Mouse (Mus musculus): Measurements from ENCODE around the gene Gm10803.

Gene Gm10803

DNA sequence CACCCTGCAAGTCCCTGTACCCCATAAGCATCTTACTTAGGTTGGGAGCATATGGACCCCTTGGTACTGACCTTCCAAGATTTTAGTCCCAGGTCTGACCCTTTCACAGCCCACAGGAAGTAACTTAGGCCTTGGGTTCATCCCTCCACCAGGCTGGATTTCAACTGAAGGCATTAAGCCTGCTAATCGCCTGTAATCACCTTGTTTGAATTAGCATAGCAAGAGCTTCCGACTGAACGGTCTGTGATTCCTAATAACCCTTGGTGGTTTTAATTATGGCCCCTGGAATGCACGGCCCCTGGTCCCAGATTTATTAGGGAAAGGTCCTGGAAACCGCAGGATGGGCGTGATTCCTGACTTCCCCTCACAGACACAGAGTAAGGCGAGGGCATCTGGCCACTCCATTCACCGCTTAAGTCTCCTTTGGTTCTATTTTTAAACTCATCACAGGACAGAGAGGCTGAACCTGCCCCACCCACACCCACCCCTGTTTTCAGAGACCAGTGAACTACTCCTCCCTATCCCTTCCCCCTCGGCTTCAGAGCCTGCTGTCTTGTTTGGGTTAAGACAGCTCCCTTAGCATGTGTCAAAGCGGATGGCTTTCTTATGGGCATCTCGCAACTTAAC, 31.9 kb downstream of the Gm10803 start:
- DNase-seq (ENCODE audit: low spot score) = no peak

- DNase-seq (ENCODE audit: low spot score) = no peak
Measured at GRCm38 (mm10) chr2:93593121-93593520, 32.8 kb downstream of the Gm10803 start.

DNA sequence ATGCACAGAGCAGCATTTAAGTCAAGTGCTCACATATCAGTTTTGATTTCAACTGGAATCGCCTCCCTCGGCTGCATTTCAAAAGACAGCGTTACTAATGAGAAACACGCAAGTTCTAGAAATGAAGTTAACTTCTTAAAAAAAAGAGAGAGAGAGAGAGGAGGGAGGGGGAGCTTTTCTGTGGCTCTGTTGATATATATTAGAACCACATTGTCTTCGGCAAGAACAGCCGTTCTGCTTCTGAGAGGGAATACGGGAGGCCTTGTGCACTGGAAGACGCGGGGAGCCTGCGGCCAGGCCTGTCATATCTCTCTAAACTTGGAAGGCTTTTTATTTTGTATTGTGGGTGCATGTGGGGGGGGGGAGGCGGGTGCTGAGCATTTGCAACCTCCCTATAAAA, 36.8 kb downstream of the Gm10803 start:
- DNase-seq (ENCODE audit: low spot score) = no peak

GRCm38 (mm10) chr2:93599731-93600130, 39.4 kb downstream of the Gm10803 start:
- no peak for DNase-seq (ENCODE audit: low spot score)

- no peak for DNase-seq (ENCODE audit: low spot score)
Measured at GRCm38 (mm10) chr2:93604601-93605285, 44.4 kb downstream of the Gm10803 start.

- no peak for DNase-seq (ENCODE audit: low spot score)
Measured at GRCm38 (mm10) chr2:93608800-93609199, 48.4 kb downstream of the Gm10803 start.

DNA sequence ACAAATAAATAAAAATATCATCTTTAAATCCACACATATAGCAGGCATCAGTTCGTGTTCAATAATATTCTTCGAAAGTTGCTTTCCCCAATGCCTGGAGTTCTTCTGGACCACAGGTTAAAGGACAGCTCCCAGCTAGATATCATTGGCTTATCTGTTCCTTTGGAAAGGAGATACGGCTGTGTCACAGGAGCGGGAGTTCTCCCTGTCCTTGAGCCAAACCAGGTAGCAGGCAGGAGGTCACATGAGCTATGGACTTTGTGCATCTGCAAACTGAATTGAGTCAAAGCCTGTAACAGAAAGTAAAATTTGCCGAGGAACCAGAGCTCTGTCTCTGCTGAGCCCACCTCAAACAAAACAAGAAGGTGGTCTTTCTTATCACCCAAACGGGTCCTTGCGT, 52.7 kb downstream of the Gm10803 start:
- DNase-seq (ENCODE audit: low spot score) = no peak
